Mouse (Mus musculus): ENCODE measurements around the gene Cyp2c66. TPM values are rescaled to one million over a fixed set of nuclear protein-coding genes. Genes with fewer than 3 reads are reported as not detected.

The Cyp2c66 gene
- not detected for total RNA-seq (2023)

GRCm38 (mm10) chr19:39113644-39114043 is at the start of gene Cyp2c66:
Gene Cyp2c66, plus strand, starts transcription at chr19:39113898.

Other genes starting within 250 kb of the Cyp2c66 start
- gene Hells, start 183.0 kb upstream of the Cyp2c66 start, total RNA-seq (2023) = 6.1 TPM
- gene Cyp2c55, start 106.9 kb upstream of the Cyp2c66 start, total RNA-seq (2023) = not detected
- gene Cyp2c65, start 52.9 kb upstream of the Cyp2c66 start, total RNA-seq (2023) = not detected
- not detected for gene Cyp2c29, start 155.5 kb downstream of the Cyp2c66 start, total RNA-seq (2023)